Mouse (Mus musculus): ENCODE measurements around the gene Sdf4. TPM values are rescaled to one million over a fixed set of nuclear protein-coding genes. Genes with fewer than 3 reads are reported as not detected.

Gene Sdf4
- total RNA-seq, 2 experiments from 2014 or later = 184 to 191 TPM

- DNase-seq = no peak
These were observed 11.4 kb downstream of the Sdf4 start for GRCm38 (mm10) chr4:156004109-156004508.

DNA sequence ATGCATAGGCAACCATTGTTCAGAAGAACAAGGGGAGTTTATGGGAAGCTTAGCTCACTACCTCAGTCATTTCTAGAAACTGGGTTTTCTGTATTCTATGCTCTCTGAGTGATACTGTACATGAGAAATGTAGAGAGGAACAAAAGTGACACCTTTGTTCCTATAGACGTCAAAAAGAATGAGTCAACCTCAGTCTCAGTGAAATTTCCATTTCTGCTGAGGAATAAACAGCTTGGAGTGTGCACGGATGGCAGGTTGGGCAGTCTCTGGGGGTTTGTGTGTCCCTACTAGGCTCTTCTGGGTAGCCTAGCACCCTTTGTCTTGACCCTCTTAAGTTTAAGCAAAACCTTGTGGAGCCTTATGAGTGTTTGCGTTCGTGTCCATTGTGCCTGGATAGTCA is 15.7 kb downstream of the Sdf4 start:
- no peak for DNase-seq

- DNase-seq = no peak
These were observed 21.0 kb downstream of the Sdf4 start, which contains the start of gene Tnfrsf4 for GRCm38 (mm10) chr4:156013637-156014036. Gene Tnfrsf4 (plus strand): TSS chr4:156013843.

DNA sequence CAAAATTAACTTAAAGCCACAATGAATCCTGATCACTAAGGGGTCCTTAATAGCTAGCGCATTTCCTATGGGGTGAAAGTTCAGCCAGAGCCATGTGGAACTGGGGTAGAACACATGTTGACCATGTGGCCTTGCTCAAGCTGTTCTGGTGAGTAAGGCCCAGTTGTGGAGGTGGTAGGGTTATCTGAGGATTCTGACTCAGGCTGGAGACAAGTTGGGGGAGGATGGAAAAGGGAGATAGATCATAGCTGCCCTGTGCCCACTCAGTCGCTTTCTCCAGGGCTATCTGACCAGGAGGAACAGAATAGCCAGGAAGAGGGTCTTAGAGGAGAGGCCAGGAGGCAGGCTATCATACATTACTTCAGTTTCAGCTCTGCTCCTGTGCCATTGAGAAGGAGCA is 21.8 kb downstream of the Sdf4 start:
- DNase-seq = peak; percentile 30

GRCm38 (mm10) chr4:156019771-156020170 is 27.1 kb downstream of the Sdf4 start:
- DNase-seq = no peak

- no peak for DNase-seq
These were observed 28.7 kb downstream of the Sdf4 start for GRCm38 (mm10) chr4:156021381-156021780.

GRCm38 (mm10) chr4:156021942-156022419 is 29.3 kb downstream of the Sdf4 start:
- no peak for DNase-seq

DNA sequence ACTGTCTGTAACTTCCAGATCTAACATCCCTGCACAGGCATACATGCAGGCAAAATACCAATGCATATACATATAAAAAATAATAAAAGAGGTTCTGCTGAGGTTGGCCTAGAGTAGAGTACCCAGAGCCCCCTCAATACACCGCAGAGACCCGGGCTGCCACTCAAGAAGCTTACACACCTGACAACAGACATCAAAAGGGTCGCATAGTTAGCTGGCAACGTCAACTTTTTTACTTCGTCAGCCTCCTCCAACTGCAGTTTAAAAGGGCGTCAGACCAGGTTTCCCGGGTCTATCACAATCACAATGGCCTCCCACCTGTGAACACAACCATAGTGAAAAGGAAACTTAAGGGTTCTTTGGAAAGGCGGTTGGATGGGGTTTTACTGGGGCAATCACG is 30.8 kb downstream of the Sdf4 start:
- DNase-seq = no peak

DNA sequence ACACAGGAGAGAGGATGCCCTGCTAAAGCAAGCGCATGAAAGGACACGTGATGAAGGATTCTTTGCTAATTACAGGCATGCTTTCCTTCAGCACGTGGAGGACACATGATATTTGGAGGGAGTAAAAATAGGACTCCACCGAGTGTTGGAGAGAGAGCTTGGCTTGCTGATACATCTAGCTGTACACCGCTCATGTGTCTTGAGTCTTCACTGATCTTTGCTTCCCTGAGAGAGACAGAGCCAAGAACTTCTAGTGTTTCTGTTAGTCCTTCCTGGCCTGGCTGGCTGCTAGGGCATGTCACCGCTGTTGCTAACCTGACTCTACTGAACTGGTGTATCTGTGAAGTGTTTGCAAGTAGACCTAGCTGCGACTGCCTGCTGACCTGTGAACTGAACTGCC is 31.5 kb downstream of the Sdf4 start:
- DNase-seq = no peak

- DNase-seq = peak; percentile 54
These were observed 33.3 kb downstream of the Sdf4 start, which contains the start of gene Tnfrsf18 for GRCm38 (mm10) chr4:156026013-156026412. Gene Tnfrsf18 (plus strand): TSS chr4:156026164.

DNA sequence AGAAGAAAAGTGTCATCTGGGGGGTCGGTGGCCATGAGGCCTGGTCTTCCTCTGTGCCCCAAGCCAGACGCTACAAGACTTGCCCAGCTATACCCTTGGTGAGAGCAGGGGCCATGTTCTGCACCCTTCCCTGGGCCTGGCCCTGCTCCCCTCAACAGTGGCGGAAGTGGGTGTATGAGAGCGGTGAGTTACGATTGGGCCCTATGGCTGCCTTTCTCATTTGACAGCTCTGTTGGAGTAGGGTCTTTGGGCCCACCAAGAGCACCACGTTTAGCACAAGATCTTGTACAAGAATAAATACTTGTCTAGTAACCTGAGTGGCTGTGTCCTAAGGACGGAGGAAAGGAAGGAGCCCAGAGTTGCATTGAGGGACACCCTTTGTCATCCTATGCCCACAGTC is 35.9 kb downstream of the Sdf4 start:
- DNase-seq = no peak

DNA sequence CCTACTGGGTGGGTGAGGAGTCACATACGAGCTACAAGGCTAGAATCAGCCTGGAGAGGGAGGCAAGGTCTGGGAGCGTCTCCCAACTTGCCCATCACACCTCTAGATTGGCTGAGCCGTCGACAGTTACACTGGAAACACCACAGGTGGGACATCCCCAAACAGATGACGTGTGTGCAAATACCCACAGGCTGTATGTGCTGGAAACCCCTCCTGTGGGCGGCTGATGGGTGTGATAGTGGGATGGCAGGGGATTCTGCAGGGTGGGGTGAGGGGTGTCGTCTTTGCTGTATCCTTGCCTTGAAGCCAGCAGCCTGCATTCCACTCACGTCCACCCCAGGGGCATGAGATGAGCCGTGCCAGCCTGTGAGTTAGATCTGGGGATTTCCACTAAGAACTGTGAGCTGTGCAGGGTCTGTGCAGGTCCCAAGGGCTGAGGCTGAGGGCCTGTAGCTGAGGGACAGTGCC is 38.0 kb downstream of the Sdf4 start:
- DNase-seq = no peak

DNA sequence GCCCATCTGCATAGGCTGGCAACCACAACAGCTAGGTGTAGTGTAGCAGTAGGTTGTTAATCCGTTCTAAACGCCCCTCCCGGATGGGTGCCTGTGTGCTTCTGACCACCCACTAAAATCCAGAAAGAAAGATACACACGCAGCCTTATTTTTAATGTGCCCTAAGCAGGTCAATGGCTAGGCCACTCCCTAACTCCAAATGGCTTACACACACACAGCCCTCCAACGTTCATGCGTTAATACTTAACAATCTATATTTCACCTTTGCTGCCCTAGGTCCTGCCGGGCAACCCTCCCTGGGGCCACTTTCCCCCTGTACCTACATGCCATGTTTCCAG is 38.6 kb downstream of the Sdf4 start:
- DNase-seq = no peak

GRCm38 (mm10) chr4:156031593-156032391 is 39.1 kb downstream of the Sdf4 start:
- DNase-seq = peak; percentile 88

GRCm38 (mm10) chr4:156032856-156033255 is 40.2 kb downstream of the Sdf4 start:
- peak; percentile 26 for DNase-seq

DNA sequence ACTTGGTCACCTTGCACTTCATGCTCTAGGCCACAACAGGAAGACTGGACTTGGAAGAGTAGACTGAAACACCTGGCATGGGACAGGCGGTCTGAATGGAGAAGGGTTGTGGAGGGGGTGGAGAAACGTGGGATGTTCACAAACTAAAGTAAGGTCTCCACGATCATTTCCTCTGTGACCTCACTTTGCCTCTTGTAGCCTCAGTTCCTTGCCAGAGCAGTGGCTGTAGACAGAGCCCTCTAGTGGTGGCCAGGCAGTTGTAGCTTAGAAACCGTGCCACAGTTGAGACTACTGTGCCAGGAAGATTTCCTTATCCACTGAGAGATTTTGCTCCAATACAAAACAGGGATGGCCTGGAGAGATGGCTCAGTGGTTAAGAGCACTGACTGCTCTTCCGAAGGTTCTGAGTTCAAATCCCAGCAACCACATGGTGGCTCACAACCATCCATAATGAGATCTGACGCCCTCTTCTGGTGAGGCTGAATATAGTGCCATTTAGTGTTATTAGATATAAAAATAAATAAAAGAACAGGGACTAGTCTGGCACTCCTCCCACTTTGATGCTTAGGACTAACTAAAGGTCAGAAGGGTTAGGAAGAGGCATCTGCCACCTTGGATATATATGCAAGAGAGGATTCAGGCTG is 40.9 kb downstream of the Sdf4 start:
- peak; percentile 62 for DNase-seq

DNA sequence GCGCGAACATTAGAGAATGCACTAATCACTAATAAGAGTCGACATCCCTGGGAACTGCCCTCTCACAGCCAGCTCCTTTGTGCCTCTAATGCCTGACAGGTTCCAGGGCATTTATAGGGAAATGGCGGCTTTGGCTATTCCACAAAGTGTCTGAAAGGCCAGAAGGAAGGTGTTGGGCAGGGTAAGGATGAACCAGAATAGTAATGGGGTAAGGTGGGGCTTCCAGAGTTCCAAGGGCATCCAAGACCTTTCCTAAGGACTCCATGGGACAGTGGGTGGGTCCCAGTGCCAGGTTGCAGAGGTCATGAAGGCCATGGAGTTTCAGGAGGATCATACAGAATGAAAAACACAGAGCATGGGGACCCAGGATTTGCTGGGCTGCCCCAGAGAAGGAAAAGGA is 41.6 kb downstream of the Sdf4 start:
- no peak for DNase-seq

DNA sequence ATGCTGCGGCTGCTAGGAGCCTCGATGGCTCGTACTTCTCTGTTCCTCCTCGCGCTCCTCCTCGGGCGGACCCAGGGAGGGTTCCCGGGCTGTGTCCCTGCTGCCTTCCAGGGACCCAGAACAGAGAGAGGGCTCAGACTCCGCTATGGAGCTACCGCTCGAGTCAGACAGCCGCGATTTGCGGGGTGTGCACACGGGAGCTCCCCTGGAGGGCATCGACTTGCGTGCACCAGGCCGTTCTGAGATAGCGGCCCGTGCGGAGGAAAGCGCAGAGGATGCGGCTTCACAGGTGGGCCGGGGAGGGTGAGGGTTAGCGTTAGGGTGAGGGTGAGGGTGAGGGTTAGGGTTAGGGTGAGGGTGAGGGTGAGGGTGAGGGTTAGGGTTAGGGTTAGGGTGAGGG is 42.2 kb downstream of the Sdf4 start:
- no peak for DNase-seq

DNA sequence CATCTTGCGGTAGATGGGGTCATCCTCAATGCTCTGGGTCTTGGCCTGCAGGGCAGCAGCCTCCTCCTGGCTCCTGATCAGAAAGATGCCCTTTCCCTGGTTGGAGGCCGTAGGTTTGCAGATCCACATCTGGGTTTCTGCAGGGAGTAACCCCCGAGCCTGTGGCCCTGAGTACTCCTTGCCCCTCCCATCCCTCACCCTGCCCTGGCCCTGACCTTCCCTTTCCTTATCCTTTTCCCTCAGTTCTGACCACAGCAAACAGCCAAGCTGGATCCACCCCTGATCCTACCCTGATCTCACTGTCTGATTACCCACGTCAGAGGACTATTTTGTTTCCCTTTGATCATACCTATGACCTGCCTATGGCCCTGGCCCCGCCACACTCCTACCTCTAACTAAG is 52.1 kb downstream of the Sdf4 start:
- no peak for DNase-seq

GRCm38 (mm10) chr4:156049779-156050178 is 57.1 kb downstream of the Sdf4 start:
- no peak for DNase-seq

DNA sequence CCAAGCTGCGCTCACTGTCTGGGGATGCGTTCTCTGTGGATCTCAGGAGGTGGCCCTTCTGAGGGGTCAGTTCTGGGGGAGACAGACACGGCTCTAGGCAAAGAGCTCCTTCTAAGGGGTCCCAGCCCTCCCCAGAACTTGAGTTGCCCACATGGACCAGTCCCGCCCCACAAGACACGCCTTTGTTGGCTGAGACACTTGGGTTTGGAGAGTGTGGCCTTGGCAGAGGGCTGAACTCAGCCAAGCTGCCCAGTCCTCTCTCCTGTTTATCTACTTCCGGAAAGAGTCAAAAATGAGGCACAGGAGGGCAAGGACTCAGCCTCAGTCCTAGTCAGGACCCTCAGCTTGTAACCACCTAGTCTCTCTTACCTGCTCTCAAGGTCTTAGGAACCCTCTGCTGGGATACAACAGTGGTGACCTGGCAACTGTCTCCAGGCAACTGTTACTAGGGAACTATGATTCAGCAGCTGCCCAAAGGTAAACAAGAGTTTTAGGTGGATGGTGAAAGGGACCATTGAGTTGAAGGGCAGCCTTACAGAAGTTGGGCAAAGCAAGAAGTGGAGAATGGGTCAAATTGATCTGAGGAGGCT is 57.8 kb downstream of the Sdf4 start:
- DNase-seq = peak; percentile 67

DNA sequence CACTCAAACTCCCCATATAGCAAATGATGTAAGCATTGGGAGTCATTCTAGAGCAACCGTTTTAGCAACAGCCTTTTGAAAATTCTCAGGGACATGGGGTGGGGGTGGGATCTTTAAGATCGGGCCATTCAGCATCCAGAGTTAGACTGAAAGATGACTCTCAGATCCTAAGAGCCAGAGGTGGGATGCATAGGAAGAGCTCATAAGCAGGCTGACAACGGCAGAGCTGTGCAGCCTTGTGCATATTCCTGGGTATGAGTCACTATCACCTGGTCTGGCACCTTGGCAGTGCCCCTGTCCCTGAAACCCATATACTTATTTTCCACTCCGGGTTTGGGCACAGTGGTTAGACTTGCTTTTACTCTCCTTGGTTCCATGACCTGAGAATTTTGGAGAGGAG is 60.4 kb downstream of the Sdf4 start:
- DNase-seq = no peak

DNA sequence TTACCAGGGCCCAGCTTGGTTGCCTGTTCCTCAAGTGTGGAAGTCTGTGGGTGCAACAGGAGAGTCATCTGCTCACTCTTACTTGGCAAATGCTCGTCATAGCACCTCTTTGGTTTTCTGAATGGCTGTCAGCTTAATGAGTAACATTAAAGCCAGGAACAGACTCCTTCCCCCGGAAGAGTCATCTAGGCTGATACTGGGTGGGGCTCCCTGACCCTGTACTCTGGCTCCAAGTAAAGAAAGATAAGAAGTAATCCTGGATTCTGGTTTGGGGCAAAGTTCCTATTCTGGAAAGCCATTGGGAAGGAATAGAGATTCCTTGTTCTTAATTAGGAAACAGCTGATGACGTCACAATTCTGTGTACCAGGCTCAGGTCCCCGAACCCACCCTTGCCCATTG is 61.5 kb downstream of the Sdf4 start:
- no peak for DNase-seq
